Comparison of ENCODE assay signal across 9 mouse cellular contexts in genomic region chr12:17583860-17584259, GRCm38 (mm10). TPM values are rescaled to one million over a fixed set of nuclear protein-coding genes. Genes with fewer than 3 reads are reported as not detected.
DNase-seq lines count a peak whose midpoint lies in the region; ATAC-seq and TF ChIP-seq lines count a peak whose summit lies in the region.
"Had no signal": no experiment of that assay in that cellular context is flagged by ENCODE, and none has a peak within 500 bp of the region (broad histone marks: within the 10 kb centered on the region; RNA-seq: fewer than 3 reads in every experiment).

No protein-coding gene starts in this region.

- 61% methylated on average over 3 of the region's 3 CpGs for WGBS in forebrain, embryonic 11.5 days
- 62% methylated on average over 3 of the region's 3 CpGs for WGBS in forebrain, embryonic 10.5 days
- 39% methylated on average over 3 of the region's 3 CpGs for WGBS in stomach, embryonic 14.5 days
- 33% methylated on average over 3 of the region's 3 CpGs for WGBS in stomach, postnatal 0 days
- WGBS in limb, embryonic 10.5 days: 53% methylated on average over 3 of the region's 3 CpGs

- no peaks in the 10 kb centered on the region for H3K4me1 ChIP-seq in forebrain, embryonic 11.5 days (replicated peaks; ENCODE audit: control insufficient read depth, insufficient read depth, low read length)
- H3K4me1 ChIP-seq in forebrain, embryonic 10.5 days: peaks cover 9% of the 10 kb centered on the region
- no peaks in the 10 kb centered on the region for H3K4me1 ChIP-seq in stomach, embryonic 14.5 days (ENCODE audit: control insufficient read depth, insufficient read depth, low read length)
- no peaks in the 10 kb centered on the region for H3K4me1 ChIP-seq in stomach, postnatal 0 days (replicated peaks; ENCODE audit: control insufficient read depth, insufficient read depth)
- H3K4me1 ChIP-seq in limb, embryonic 10.5 days: peaks cover 7% of the 10 kb centered on the region

- no peaks in the 10 kb centered on the region for H3K36me3 ChIP-seq in forebrain, embryonic 11.5 days (ENCODE audit: control insufficient read depth, insufficient read depth, low read length)
- no peaks in the 10 kb centered on the region for H3K36me3 ChIP-seq in forebrain, embryonic 10.5 days (replicated peaks)
- no peaks in the 10 kb centered on the region for H3K36me3 ChIP-seq in stomach, embryonic 14.5 days (ENCODE audit: control insufficient read depth, insufficient read depth, low read length)
- no peaks in the 10 kb centered on the region for H3K36me3 ChIP-seq in stomach, postnatal 0 days (ENCODE audit: control insufficient read depth, insufficient read depth, low read length)
- H3K36me3 ChIP-seq in limb, embryonic 10.5 days: no peaks in the 10 kb centered on the region

- no peaks in the 10 kb centered on the region for H3K27me3 ChIP-seq in forebrain, embryonic 11.5 days (ENCODE audit: control insufficient read depth, insufficient read depth, low read length)
- H3K27me3 ChIP-seq in forebrain, embryonic 10.5 days (ENCODE audit: poor library complexity, severe bottlenecking): no peaks in the 10 kb centered on the region
- no peaks in the 10 kb centered on the region for H3K27me3 ChIP-seq in stomach, embryonic 14.5 days (ENCODE audit: control insufficient read depth, insufficient read depth, low read length)
- no peaks in the 10 kb centered on the region for H3K27me3 ChIP-seq in stomach, postnatal 0 days (ENCODE audit: control insufficient read depth, insufficient read depth, low read length)
- H3K27me3 ChIP-seq in limb, embryonic 10.5 days (ENCODE audit: low read depth, poor library complexity, severe bottlenecking): no peaks in the 10 kb centered on the region

- no peaks in the 10 kb centered on the region for H3K9me3 ChIP-seq in forebrain, embryonic 11.5 days (ENCODE audit: control insufficient read depth, low read length)
- no peaks in the 10 kb centered on the region for H3K9me3 ChIP-seq in forebrain, embryonic 10.5 days
- no peaks in the 10 kb centered on the region for H3K9me3 ChIP-seq in stomach, embryonic 14.5 days (ENCODE audit: control insufficient read depth, low read depth, low read length)
- no peaks in the 10 kb centered on the region for H3K9me3 ChIP-seq in stomach, postnatal 0 days (ENCODE audit: control insufficient read depth, low read length)
- H3K9me3 ChIP-seq in limb, embryonic 10.5 days (replicated peaks): no peaks in the 10 kb centered on the region

- H3K4me2 ChIP-seq in forebrain, embryonic 11.5 days (ENCODE audit: low read depth, low read length, severe bottlenecking): no peak overlapping the region
- H3K4me2 ChIP-seq in stomach, embryonic 14.5 days (replicated peaks; ENCODE audit: low read depth, low read length): no peak overlapping the region
- H3K4me2 ChIP-seq in stomach, postnatal 0 days (replicated peaks; ENCODE audit: low read depth): no peak overlapping the region

- no peak overlapping the region for H3K27ac ChIP-seq in forebrain, embryonic 11.5 days (ENCODE audit: low read depth, low read length)
- H3K27ac ChIP-seq in forebrain, embryonic 10.5 days: no peak overlapping the region
- no peak overlapping the region for H3K27ac ChIP-seq in stomach, embryonic 14.5 days (ENCODE audit: low read length)
- no peak overlapping the region for H3K27ac ChIP-seq in stomach, postnatal 0 days (replicated peaks)
- H3K27ac ChIP-seq in limb, embryonic 10.5 days: peak overlapping the region; percentile 3; the same call in 1 of the 2 replicates
- H3K27ac ChIP-seq: macrophage had no signal

- H3K4me3 ChIP-seq in forebrain, embryonic 11.5 days (ENCODE audit: low read depth, low read length): no peak overlapping the region
- no peak overlapping the region for H3K4me3 ChIP-seq in forebrain, embryonic 10.5 days
- no peak overlapping the region for H3K4me3 ChIP-seq in stomach, embryonic 14.5 days (ENCODE audit: low read depth, low read length)
- no peak overlapping the region for H3K4me3 ChIP-seq in stomach, postnatal 0 days (ENCODE audit: low read depth, low read length)
- no peak overlapping the region for H3K4me3 ChIP-seq in limb, embryonic 10.5 days

- ATAC-seq in forebrain, embryonic 11.5 days (replicated peaks; ENCODE audit: low FRiP score): 0 out of 2 replicates have a peak, but pooled peaks have one; percentile 24
- ATAC-seq in stomach, embryonic 14.5 days (ENCODE audit: insufficient number of reproducible peaks, insufficient read depth, low FRiP score, low read depth): peak; percentile 46; the same call in 1 of the 2 replicates
- ATAC-seq in stomach, postnatal 0 days (ENCODE audit: low FRiP score, low TSS enrichment): no peak

- TF ChIP-seq CTCF in stomach, postnatal 0 days (IDR thresholded peaks at IDR 0.05; ENCODE audit: low read depth): no peak

- intact Hi-C loops in heart, postnatal 14 days (cut with DNase I): no loop called here

- TF ChIP-seq EP300 in stomach, postnatal 0 days (optimal IDR thresholded peaks at IDR 0.05): no peak

- no peak for DNase-seq in forebrain, embryonic 11.5 days (ENCODE audit: low spot score)
- DNase-seq in forebrain, embryonic 10.5 days (ENCODE audit: extremely low spot score, low spot score): no peak
- no peak for DNase-seq in stomach, postnatal 0 days (ENCODE audit: low spot score)
- no peak for DNase-seq in limb, embryonic 10.5 days (ENCODE audit: low spot score)
- DNase-seq in telencephalon, adult 2 months (ENCODE audit: low read depth, low spot score): peak; percentile 10
- DNase-seq in layer of hippocampus, adult 8-10 months (ENCODE audit: low spot score in 2 of 2): no peak
- no peak for DNase-seq in heart, postnatal 14 days

- no peak overlapping the region for H3K9ac ChIP-seq in forebrain, embryonic 11.5 days (ENCODE audit: low read length)
- H3K9ac ChIP-seq in stomach, embryonic 14.5 days (replicated peaks; ENCODE audit: low read depth, low read length): no peak overlapping the region
- no peak overlapping the region for H3K9ac ChIP-seq in stomach, postnatal 0 days (ENCODE audit: low read length)

RNA-seq across cellular contexts. Expression of gene Odc1, which starts 39.3 kb away (rescaled TPM):
- polyA plus RNA-seq in forebrain, embryonic 11.5 days (2014; fragmentation: Nextera tagmentation; extraction: Ambion mirVana): 339 and 354 TPM in 2 replicates
- polyA plus RNA-seq in forebrain, embryonic 10.5 days (2016; fragmentation: Nextera tagmentation; extraction: Ambion mirVana): 344 and 385 TPM in 2 replicates
- 160 and 186 TPM in 2 replicates for polyA plus RNA-seq in stomach, embryonic 14.5 days (2014; fragmentation: Nextera tagmentation; extraction: Ambion mirVana)
- 67.7 and 70.4 TPM in 2 replicates for polyA plus RNA-seq in stomach, postnatal 0 days (2015; fragmentation: Nextera tagmentation; extraction: Ambion mirVana)
- polyA plus RNA-seq in limb, embryonic 10.5 days (2016; fragmentation: Nextera tagmentation; extraction: Ambion mirVana): 289 and 351 TPM in 2 replicates
- total RNA-seq in layer of hippocampus, adult 8-10 months (2022): 10 to 100 TPM; 66.4 to 90.7 (median 85.7) TPM
- 10 to 100 TPM; 50.6 to 59.0 TPM for total RNA-seq in heart, postnatal 14 days (2021)
